Comparison of ENCODE assay signal across 32 mouse cellular contexts in genomic region chr9:97041633-97042032, GRCm38 (mm10).
"Had no signal": no experiment of that assay in that cellular context is flagged by ENCODE, and none has a peak within 500 bp of the region (broad histone marks: within the 10 kb centered on the region; RNA-seq: fewer than 3 reads in every experiment).

No protein-coding gene starts in this region.

- H3K4me2 ChIP-seq: heart, embryonic 15.5 days; hindbrain, embryonic 12.5 days; hindbrain, embryonic 13.5 days; hindbrain, embryonic 14.5 days; hindbrain, embryonic 15.5 days; intestine, embryonic 15.5 days; kidney, embryonic 15.5 days had no signal

- H3K4me3 ChIP-seq: heart, embryonic 15.5 days; hindbrain, embryonic 10.5 days; hindbrain, embryonic 12.5 days; hindbrain, embryonic 13.5 days; hindbrain, embryonic 15.5 days; intestine, embryonic 15.5 days; kidney, embryonic 15.5 days; layer of hippocampus, adult 2 months; left cerebral cortex, adult 2 months had no signal

- DNase-seq: heart, postnatal 10 days; heart, postnatal 14 days; heart, postnatal 36 days; heart, postnatal 4 days; kidney, adult 11 months; kidney, adult 18-20 months; kidney, adult 2 months; kidney, adult 8-10 months; kidney, adult 9 months; kidney, postnatal 10 days; kidney, postnatal 14 days; kidney, postnatal 25 days; kidney, postnatal 36 days; kidney, postnatal 4 days; layer of hippocampus, adult 9-11 months; layer of hippocampus, postnatal 36 days had no signal

- H3K36me3 ChIP-seq: heart, embryonic 15.5 days; hindbrain, embryonic 10.5 days; hindbrain, embryonic 12.5 days; hindbrain, embryonic 13.5 days; hindbrain, embryonic 15.5 days; intestine, embryonic 15.5 days; kidney, embryonic 15.5 days had no signal

- H3K9ac ChIP-seq: heart, embryonic 15.5 days; hindbrain, embryonic 12.5 days; hindbrain, embryonic 13.5 days; hindbrain, embryonic 14.5 days; hindbrain, embryonic 15.5 days; intestine, embryonic 15.5 days; kidney, embryonic 15.5 days had no signal

- ATAC-seq: hindbrain, embryonic 16.5 days; hindbrain, postnatal 0 days; inflammation-experienced regulatory T-cells, adult 6 months; intestine, embryonic 15.5 days; intestine, embryonic 16.5 days; intestine, postnatal 0 days had no signal

- H3K27ac ChIP-seq: heart, embryonic 15.5 days; hindbrain, embryonic 10.5 days; hindbrain, embryonic 12.5 days; hindbrain, embryonic 13.5 days; hindbrain, embryonic 14.5 days; hindbrain, embryonic 15.5 days; hindbrain, postnatal 0 days; intestine, embryonic 15.5 days; kidney, embryonic 15.5 days; kidney, postnatal 0 days; layer of hippocampus, adult 2 months; left cerebral cortex, adult 2 months had no signal

- H3K27me3 ChIP-seq: heart, embryonic 15.5 days; hindbrain, embryonic 12.5 days; hindbrain, embryonic 13.5 days; hindbrain, embryonic 15.5 days; intestine, embryonic 15.5 days had no signal

- H3K9me3 ChIP-seq: heart, embryonic 15.5 days; hindbrain, embryonic 10.5 days; hindbrain, embryonic 12.5 days; hindbrain, embryonic 13.5 days; hindbrain, embryonic 15.5 days; intestine, embryonic 15.5 days; kidney, embryonic 15.5 days had no signal

- H3K4me1 ChIP-seq: heart, embryonic 15.5 days; hindbrain, embryonic 12.5 days; hindbrain, embryonic 15.5 days; intestine, embryonic 15.5 days; kidney, embryonic 15.5 days had no signal
